Mouse (Mus musculus) liver, postnatal 0 days (tissue): ENCODE results near the gene Preb. TPM values are rescaled to one million over a fixed set of nuclear protein-coding genes. Genes with fewer than 3 reads are reported as not detected.

ENCODE experiments used
- ATAC-seq: fragments of 200-750 bp; cut with Nextera tagmentation; 2 replicates; pipeline ENCODE4 v1.8.0; 2017; ENCODE audit warnings: mild to moderate bottlenecking, moderate library complexity
- DNase-seq: peaks from one replicate; pipeline ENCODE4 v3.0.0-alpha.2; 2016
- H3K27ac ChIP-seq: fragments of 300-500 bp; sonication (generic); 2 replicates; pipeline ENCODE4 v1.5.1; 2014; ENCODE audit warnings: antibody characterized with exemption, moderate library complexity, mild to moderate bottlenecking, low read depth
- H3K27me3 ChIP-seq: fragments of 300-500 bp; sonication (generic); 2 replicates; pipeline ENCODE4 v1.6.1; 2014; ENCODE audit warnings: low read length, control low read depth, mixed read lengths; ENCODE audit not compliant: insufficient read depth
- H3K36me3 ChIP-seq: fragments of 300-500 bp; sonication (generic); replicated peaks from 2 replicates; pipeline ENCODE4 v1.6.1; 2014; ENCODE audit warnings: mild to moderate bottlenecking, control low read depth, low read length, moderate library complexity, mixed read lengths; ENCODE audit not compliant: insufficient read depth
- H3K4me1 ChIP-seq: fragments of 300-500 bp; sonication (generic); 2 replicates; pipeline ENCODE4 v1.6.1; 2014; ENCODE audit warnings: antibody characterized with exemption, mild to moderate bottlenecking, control low read depth; ENCODE audit not compliant: insufficient read depth
- H3K4me2 ChIP-seq: fragments of 300-500 bp; sonication (generic); 2 replicates; pipeline ENCODE4 v1.6.1; 2014; ENCODE audit warnings: low read depth, mild to moderate bottlenecking, low read length, moderate library complexity, mixed read lengths
- H3K4me3 ChIP-seq: fragments of 300-500 bp; sonication (generic); 2 replicates; pipeline ENCODE4 v1.5.1; 2014; ENCODE audit warnings: low read depth, low read length
- H3K9ac ChIP-seq: fragments of 300-500 bp; sonication (generic); replicated peaks from 2 replicates; pipeline ENCODE4 v1.6.1; 2014; ENCODE audit warnings: mild to moderate bottlenecking, moderate library complexity
- H3K9me3 ChIP-seq: fragments of 300-500 bp; sonication (generic); 2 replicates; pipeline ENCODE4 v1.6.1; 2016; ENCODE audit warnings: mild to moderate bottlenecking, control low read depth, low read length, mixed read lengths
- CTCF ChIP-seq: sonication (generic); IDR thresholded peaks from 2 replicates; pipeline ENCODE4 v1.5.1; 2016; ENCODE audit warnings: antibody characterized with exemption, low read depth
- EP300 ChIP-seq: IDR thresholded peaks from 2 replicates; pipeline ENCODE4 v1.6.1; 2016; ENCODE audit warnings: antibody characterized with exemption, low read depth, mild to moderate bottlenecking
- WGBS: fragments of 180-500 bp; shearing (Covaris S2); extraction: QIAGEN DNeasy Blood & Tissue Kit; methylation state at CpG from one replicate; pipeline ENCODE4 v1.1.7; 2014; ENCODE audit not compliant: insufficient replicate concordance; 5-methylcytosine and 5-hydroxymethylcytosine counted together
- polyA plus RNA-seq: library from polyadenylated mRNA; unstranded; fragments of >200 nt; fragmentation: Nextera tagmentation; extraction: Ambion mirVana; gene quantifications from 2 replicates; pipeline ENCODE4 v1.2.1, GENCODE M21; 2015

Preb gene
- polyA plus RNA-seq, 1 experiment from 2014 or later: 80.6 TPM

- 85% methylated on average over 6 of the region's 6 CpGs for WGBS
- DNase-seq: no peak
- H3K9ac ChIP-seq: no peak overlapping the region
- H3K36me3 ChIP-seq: no peaks in the 10 kb centered on the region
- no peak overlapping the region for H3K27ac ChIP-seq
- ATAC-seq: no peak
- TF ChIP-seq CTCF (no peak), EP300 (no peak)
- no peaks in the 10 kb centered on the region for H3K27me3 ChIP-seq
- H3K4me3 ChIP-seq: no peak overlapping the region
- peak overlapping the region; percentile 71; the same call in 1 of the 2 replicates for H3K4me2 ChIP-seq
- no peaks in the 10 kb centered on the region for H3K4me1 ChIP-seq
- no peaks in the 10 kb centered on the region for H3K9me3 ChIP-seq
Observed at GRCm38 (mm10) chr5:30944344-30944743, 15.8 kb downstream of the Preb start.

- Histone ChIP-seq H3K9ac (no peak overlapping the region), H3K27me3 (no peaks in the 10 kb centered on the region), H3K27ac (no peak overlapping the region), H3K4me3 (no peak overlapping the region), H3K9me3 (no peaks in the 10 kb centered on the region), H3K4me1 (no peaks in the 10 kb centered on the region), H3K4me2 (no peak overlapping the region), H3K36me3 (no peaks in the 10 kb centered on the region)
- ATAC-seq (no peak), DNase-seq (peak; percentile 50)
- no peak for TF ChIP-seq EP300
- TF ChIP-seq CTCF: peak; percentile 62
- 95% methylated on average over 2 of the region's 2 CpGs for WGBS
Observed at GRCm38 (mm10) chr5:30943004-30943403, 17.2 kb downstream of the Preb start.

GRCm38 (mm10) chr5:30934725-30935461 is 25.3 kb downstream of the Preb start:
- Histone ChIP-seq H3K4me3 (no peak overlapping the region), H3K4me1 (no peaks in the 10 kb centered on the region), H3K9me3 (no peaks in the 10 kb centered on the region), H3K9ac (no peak overlapping the region), H3K27me3 (no peaks in the 10 kb centered on the region), H3K27ac (no peak overlapping the region), H3K36me3 (0 out of 2 replicates have a peak, but pooled peaks cover 2% of the 10 kb centered on the region), H3K4me2 (no peak overlapping the region)
- DNase-seq (no peak), ATAC-seq (no peak)
- TF ChIP-seq CTCF: peak; percentile 24; the same call in 1 of the 2 replicates
- no peak for TF ChIP-seq EP300
- 80% methylated on average over 5 of the region's 5 CpGs for WGBS

GRCm38 (mm10) chr5:30933705-30934104 is 26.5 kb downstream of the Preb start:
- WGBS: 71% methylated on average over 5 of the region's 5 CpGs
- H3K27ac ChIP-seq: no peak overlapping the region

GRCm38 (mm10) chr5:30931378-30931777 is 28.8 kb downstream of the Preb start:
- WGBS: 68% methylated on average over 4 of the region's 4 CpGs
- Histone ChIP-seq H3K9ac (no peak overlapping the region), H3K36me3 (peaks cover 6% of the 10 kb centered on the region; the same call in 1 of the 2 replicates), H3K27me3 (no peaks in the 10 kb centered on the region), H3K27ac (no peak overlapping the region), H3K4me3 (no peak overlapping the region), H3K4me1 (no peaks in the 10 kb centered on the region; the same call in 1 of the 2 replicates), H3K9me3 (no peaks in the 10 kb centered on the region), H3K4me2 (no peak overlapping the region)
- ATAC-seq (no peak), DNase-seq (no peak)
- TF ChIP-seq EP300: no peak
- no peak for TF ChIP-seq CTCF

More at GRCm38 (mm10) chr5:30933705-30934104, 26.5 kb downstream of the Preb start:
- DNase-seq: no peak
- TF ChIP-seq EP300 (no peak), CTCF (no peak)
- H3K4me1 ChIP-seq: no peaks in the 10 kb centered on the region
- H3K27me3 ChIP-seq: no peaks in the 10 kb centered on the region
- H3K4me2 ChIP-seq: no peak overlapping the region
- H3K9me3 ChIP-seq: no peaks in the 10 kb centered on the region
- no peak overlapping the region for H3K4me3 ChIP-seq
- H3K9ac ChIP-seq: no peak overlapping the region
- peaks cover 2% of the 10 kb centered on the region; the same call in 1 of the 2 replicates for H3K36me3 ChIP-seq
- ATAC-seq: no peak

GRCm38 (mm10) chr5:30930846-30931245 is 29.3 kb downstream of the Preb start:
- no peaks in the 10 kb centered on the region for H3K27me3 ChIP-seq
- DNase-seq (no peak), ATAC-seq (no peak)
- H3K36me3 ChIP-seq: peaks cover 6% of the 10 kb centered on the region; the same call in 1 of the 2 replicates
- 78% methylated on average over 6 of the region's 6 CpGs for WGBS
- TF ChIP-seq EP300 (no peak), CTCF (no peak)
- H3K4me1 ChIP-seq: no peaks in the 10 kb centered on the region; the same call in 1 of the 2 replicates
- H3K27ac ChIP-seq: no peak overlapping the region
- H3K4me2 ChIP-seq: no peak overlapping the region
- no peak overlapping the region for H3K4me3 ChIP-seq
- H3K9ac ChIP-seq: no peak overlapping the region
- no peaks in the 10 kb centered on the region for H3K9me3 ChIP-seq
